Mouse (Mus musculus): ENCODE results near the gene Gstt4.

DNA sequence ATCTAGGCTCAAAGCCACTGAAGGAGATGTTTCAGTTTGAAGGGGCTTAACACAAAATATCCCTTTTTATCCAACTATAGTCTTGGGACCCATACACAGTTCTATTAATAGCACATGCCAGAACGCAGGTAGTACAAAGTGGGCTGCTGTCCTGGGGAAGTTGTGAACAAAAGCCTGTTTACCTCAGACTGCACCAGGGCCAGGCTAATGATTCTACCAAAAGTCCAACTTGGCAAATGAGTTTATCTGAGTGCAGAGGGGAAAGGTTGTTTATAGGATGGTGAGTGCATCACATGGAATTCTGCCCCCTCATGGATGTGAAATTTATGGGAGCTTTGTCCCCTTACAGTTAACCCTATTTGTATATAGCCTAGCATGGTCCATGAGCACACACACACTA is 22.5 kb upstream of the Gstt4 start:
- no peak for TF ChIP-seq CTCF (IDR thresholded peaks at IDR 0.05; ENCODE audit: insufficient read depth, low read length)
- TF ChIP-seq POLR2A (IDR thresholded peaks at IDR 0.05; ENCODE audit: borderline replicate concordance, extremely low read depth, low read depth, low read length), result no peak

All from lung, adult 2 months (tissue).